Mouse (Mus musculus) embryonic fibroblast, embryonic 13.5 days (primary cell): ENCODE data around the gene Tceanc2.

Experiments used
- CTCF ChIP-seq: IDR thresholded peaks from 2 replicates; pipeline ENCODE4 v1.5.1; 2011; ENCODE audit warnings: mild to moderate bottlenecking, control low read depth, low read length, moderate library complexity, borderline replicate concordance; ENCODE audit not compliant: insufficient read depth
- POLR2A ChIP-seq: IDR thresholded peaks from 2 replicates; pipeline ENCODE4 v1.6.1; 2011; ENCODE audit warnings: low read depth, mild to moderate bottlenecking, control low read depth, low read length, moderate library complexity

DNA sequence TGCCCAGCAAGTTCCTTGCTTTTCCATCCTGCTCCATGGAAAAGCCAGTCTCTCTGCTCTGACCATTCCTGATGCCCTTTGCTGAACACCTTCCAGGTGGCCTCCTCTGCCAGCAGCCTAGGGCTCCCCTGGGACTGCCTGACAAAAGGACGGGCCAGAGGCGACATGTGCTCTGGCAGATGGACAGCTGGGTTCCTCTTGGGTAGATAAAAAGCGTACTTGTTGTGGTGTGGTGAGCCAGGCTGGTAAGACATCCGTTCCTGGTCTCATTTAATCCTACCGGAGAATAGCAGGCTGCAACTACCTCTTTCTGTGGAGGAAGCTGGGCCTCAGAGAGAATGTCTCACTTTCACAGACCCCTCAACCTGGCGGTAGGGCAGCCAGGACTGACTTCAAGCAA lies 82.9 kb downstream of the Tceanc2 start:
- TF ChIP-seq CTCF (no peak), POLR2A (no peak)
